Mouse (Mus musculus): ENCODE results near the gene Morc2a. TPM values are rescaled to one million over a fixed set of nuclear protein-coding genes. Genes with fewer than 3 reads are reported as not detected.
A peak's percentile ranks its signal among the peaks of the same experiment; 100 is the strongest.

Morc2a gene
- polyA plus RNA-seq, 1 experiment from 2014 or later: 31.0 TPM

- Histone ChIP-seq H3K36me3 (ENCODE audit: control insufficient read depth, insufficient read depth, low read length) (peaks cover 21% of the 10 kb centered on the region), H3K27ac (ENCODE audit: low read depth, low read length) (no peak overlapping the region), H3K4me2 (ENCODE audit: low read depth, low read length) (peak overlapping the region; percentile 68), H3K9ac (replicated peaks; ENCODE audit: low read depth, low read length) (no peak overlapping the region), H3K4me1 (ENCODE audit: control insufficient read depth, insufficient read depth, low read length) (peaks cover 17% of the 10 kb centered on the region), H3K4me3 (ENCODE audit: low read depth, low read length) (peak overlapping the region; percentile 99), H3K27me3 (ENCODE audit: control insufficient read depth, insufficient read depth, low read length) (no peaks in the 10 kb centered on the region), H3K9me3 (ENCODE audit: control insufficient read depth, low read length) (peaks cover 9% of the 10 kb centered on the region; the same call in 1 of the 2 replicates)
- WGBS: 88% methylated on average over 5 of the region's 5 CpGs
- no peak for ATAC-seq (ENCODE audit: low read depth)
Measured at GRCm38 (mm10) chr11:3647688-3648087, 1.3 kb upstream of the Morc2a start.

GRCm38 (mm10) chr11:3648305-3648963 lies 557 bp upstream of the Morc2a start:
- 3% methylated on average over 47 of the region's 62 CpGs for WGBS

GRCm38 (mm10) chr11:3650141-3650540 lies 1.1 kb downstream of the Morc2a start:
- H3K36me3 ChIP-seq (ENCODE audit: control insufficient read depth, insufficient read depth, low read length): peaks cover 9% of the 10 kb centered on the region
- WGBS: 96% methylated on average over 6 of the region's 6 CpGs
- no peaks in the 10 kb centered on the region for H3K27me3 ChIP-seq (ENCODE audit: control insufficient read depth, insufficient read depth, low read length)
- H3K4me1 ChIP-seq (ENCODE audit: control insufficient read depth, insufficient read depth, low read length): peaks cover 17% of the 10 kb centered on the region
- no peak overlapping the region for H3K27ac ChIP-seq (ENCODE audit: low read depth, low read length)
- ATAC-seq (ENCODE audit: low read depth): no peak
- H3K4me3 ChIP-seq (ENCODE audit: low read depth, low read length): peak overlapping the region; percentile 99
- H3K4me2 ChIP-seq (ENCODE audit: low read depth, low read length): peak overlapping the region; percentile 76
- no peak overlapping the region for H3K9ac ChIP-seq (replicated peaks; ENCODE audit: low read depth, low read length)
- H3K9me3 ChIP-seq (ENCODE audit: control insufficient read depth, low read length): peaks cover 2% of the 10 kb centered on the region; the same call in 1 of the 2 replicates

More at GRCm38 (mm10) chr11:3648305-3648963, 557 bp upstream of the Morc2a start:
- peak; percentile 47 for ATAC-seq (ENCODE audit: low read depth)
- peak overlapping the region; percentile 94 for H3K9ac ChIP-seq (replicated peaks; ENCODE audit: low read depth, low read length)
- H3K4me2 ChIP-seq (ENCODE audit: low read depth, low read length): peak overlapping the region; percentile 68
- H3K36me3 ChIP-seq (ENCODE audit: control insufficient read depth, insufficient read depth, low read length): peaks cover 17% of the 10 kb centered on the region
- H3K4me3 ChIP-seq (ENCODE audit: low read depth, low read length): peak overlapping the region; percentile 99
- peak overlapping the region; percentile 95 for H3K27ac ChIP-seq (ENCODE audit: low read depth, low read length)
- H3K27me3 ChIP-seq (ENCODE audit: control insufficient read depth, insufficient read depth, low read length): no peaks in the 10 kb centered on the region
- H3K4me1 ChIP-seq (ENCODE audit: control insufficient read depth, insufficient read depth, low read length): peaks cover 17% of the 10 kb centered on the region
- H3K9me3 ChIP-seq (ENCODE audit: control insufficient read depth, low read length): peaks cover 6% of the 10 kb centered on the region; the same call in 1 of the 2 replicates

- H3K9me3 ChIP-seq (ENCODE audit: control insufficient read depth, low read length): no peaks in the 10 kb centered on the region
- H3K4me1 ChIP-seq (ENCODE audit: control insufficient read depth, insufficient read depth, low read length): no peaks in the 10 kb centered on the region
- H3K9ac ChIP-seq (replicated peaks; ENCODE audit: low read depth, low read length): no peak overlapping the region
- no peaks in the 10 kb centered on the region for H3K27me3 ChIP-seq (ENCODE audit: control insufficient read depth, insufficient read depth, low read length)
- H3K27ac ChIP-seq (ENCODE audit: low read depth, low read length): no peak overlapping the region
- H3K36me3 ChIP-seq (ENCODE audit: control insufficient read depth, insufficient read depth, low read length): peaks cover 10% of the 10 kb centered on the region; the same call in 1 of the 2 replicates
- no peak for ATAC-seq (ENCODE audit: low read depth)
- H3K4me2 ChIP-seq (ENCODE audit: low read depth, low read length): no peak overlapping the region
- WGBS: 86% methylated on average over 2 of the region's 2 CpGs
- H3K4me3 ChIP-seq (ENCODE audit: low read depth, low read length): no peak overlapping the region
Measured at GRCm38 (mm10) chr11:3661964-3662363, 13.0 kb downstream of the Morc2a start.

GRCm38 (mm10) chr11:3667506-3667905 lies 18.5 kb downstream of the Morc2a start:
- peaks cover 8% of the 10 kb centered on the region; the same call in 1 of the 2 replicates for H3K4me1 ChIP-seq (ENCODE audit: control insufficient read depth, insufficient read depth, low read length)
- 66% methylated on average over 3 of the region's 3 CpGs for WGBS
- no peak overlapping the region for H3K9ac ChIP-seq (replicated peaks; ENCODE audit: low read depth, low read length)
- peaks cover 3% of the 10 kb centered on the region for H3K36me3 ChIP-seq (ENCODE audit: control insufficient read depth, insufficient read depth, low read length)
- no peak overlapping the region for H3K4me3 ChIP-seq (ENCODE audit: low read depth, low read length)
- H3K27me3 ChIP-seq (ENCODE audit: control insufficient read depth, insufficient read depth, low read length): no peaks in the 10 kb centered on the region
- no peak overlapping the region for H3K4me2 ChIP-seq (ENCODE audit: low read depth, low read length)
- no peak for ATAC-seq (ENCODE audit: low read depth)
- H3K9me3 ChIP-seq (ENCODE audit: control insufficient read depth, low read length): no peaks in the 10 kb centered on the region
- no peak overlapping the region for H3K27ac ChIP-seq (ENCODE audit: low read depth, low read length)

GRCm38 (mm10) chr11:3668768-3669167 lies 19.8 kb downstream of the Morc2a start:
- H3K36me3 ChIP-seq (ENCODE audit: control insufficient read depth, insufficient read depth, low read length): peaks cover 15% of the 10 kb centered on the region

GRCm38 (mm10) chr11:3669849-3670248 lies 20.9 kb downstream of the Morc2a start:
- H3K36me3 ChIP-seq (ENCODE audit: control insufficient read depth, insufficient read depth, low read length): peaks cover 22% of the 10 kb centered on the region
- H3K27me3 ChIP-seq (ENCODE audit: control insufficient read depth, insufficient read depth, low read length): no peaks in the 10 kb centered on the region
- H3K9me3 ChIP-seq (ENCODE audit: control insufficient read depth, low read length): no peaks in the 10 kb centered on the region
- no peak overlapping the region for H3K27ac ChIP-seq (ENCODE audit: low read depth, low read length)
- no peak overlapping the region for H3K4me3 ChIP-seq (ENCODE audit: low read depth, low read length)
- no peak overlapping the region for H3K4me2 ChIP-seq (ENCODE audit: low read depth, low read length)
- no peak overlapping the region for H3K9ac ChIP-seq (replicated peaks; ENCODE audit: low read depth, low read length)
- ATAC-seq (ENCODE audit: low read depth): no peak
- peaks cover 8% of the 10 kb centered on the region; the same call in 1 of the 2 replicates for H3K4me1 ChIP-seq (ENCODE audit: control insufficient read depth, insufficient read depth, low read length)

More at GRCm38 (mm10) chr11:3668768-3669167, 19.8 kb downstream of the Morc2a start:
- Histone ChIP-seq H3K4me1 (ENCODE audit: control insufficient read depth, insufficient read depth, low read length) (peaks cover 8% of the 10 kb centered on the region; the same call in 1 of the 2 replicates), H3K9me3 (ENCODE audit: control insufficient read depth, low read length) (no peaks in the 10 kb centered on the region), H3K27me3 (ENCODE audit: control insufficient read depth, insufficient read depth, low read length) (no peaks in the 10 kb centered on the region), H3K4me3 (ENCODE audit: low read depth, low read length) (no peak overlapping the region), H3K9ac (replicated peaks; ENCODE audit: low read depth, low read length) (no peak overlapping the region), H3K4me2 (ENCODE audit: low read depth, low read length) (no peak overlapping the region), H3K27ac (ENCODE audit: low read depth, low read length) (no peak overlapping the region)
- ATAC-seq (ENCODE audit: low read depth): no peak
- whole genome bisulfite sequencing: 94% methylated on average over 2 of the region's 2 CpGs

GRCm38 (mm10) chr11:3671000-3671628 lies 22.1 kb downstream of the Morc2a start:
- H3K9ac ChIP-seq (replicated peaks; ENCODE audit: low read depth, low read length): no peak overlapping the region
- WGBS: 92% methylated on average over 1 of the region's 1 CpGs
- no peak overlapping the region for H3K4me3 ChIP-seq (ENCODE audit: low read depth, low read length)
- H3K27ac ChIP-seq (ENCODE audit: low read depth, low read length): no peak overlapping the region
- no peaks in the 10 kb centered on the region for H3K27me3 ChIP-seq (ENCODE audit: control insufficient read depth, insufficient read depth, low read length)
- no peak overlapping the region for H3K4me2 ChIP-seq (ENCODE audit: low read depth, low read length)
- ATAC-seq (ENCODE audit: low read depth): peak; percentile 76
- peaks cover 8% of the 10 kb centered on the region; the same call in 1 of the 2 replicates for H3K4me1 ChIP-seq (ENCODE audit: control insufficient read depth, insufficient read depth, low read length)
- no peaks in the 10 kb centered on the region for H3K9me3 ChIP-seq (ENCODE audit: control insufficient read depth, low read length)
- peaks cover 33% of the 10 kb centered on the region for H3K36me3 ChIP-seq (ENCODE audit: control insufficient read depth, insufficient read depth, low read length)

- WGBS: 89% methylated on average over 4 of the region's 4 CpGs
Measured at GRCm38 (mm10) chr11:3674545-3674944, 25.6 kb downstream of the Morc2a start.

More at GRCm38 (mm10) chr11:3674545-3674944, 25.6 kb downstream of the Morc2a start:
- Histone ChIP-seq H3K4me2 (ENCODE audit: low read depth, low read length) (no peak overlapping the region), H3K27me3 (ENCODE audit: control insufficient read depth, insufficient read depth, low read length) (no peaks in the 10 kb centered on the region), H3K4me3 (ENCODE audit: low read depth, low read length) (no peak overlapping the region), H3K9me3 (ENCODE audit: control insufficient read depth, low read length) (no peaks in the 10 kb centered on the region), H3K4me1 (ENCODE audit: control insufficient read depth, insufficient read depth, low read length) (peaks cover 8% of the 10 kb centered on the region; the same call in 1 of the 2 replicates), H3K36me3 (ENCODE audit: control insufficient read depth, insufficient read depth, low read length) (peaks cover 65% of the 10 kb centered on the region), H3K27ac (ENCODE audit: low read depth, low read length) (no peak overlapping the region), H3K9ac (replicated peaks; ENCODE audit: low read depth, low read length) (no peak overlapping the region)
- no peak for ATAC-seq (ENCODE audit: low read depth)
